Mouse (Mus musculus) adrenal gland, postnatal 4 days (tissue): ENCODE data around the gene Akap8l. TPM values are rescaled to one million over a fixed set of nuclear protein-coding genes. Genes with fewer than 3 reads are reported as not detected.

Experiments
- microRNA-seq: library from miRNA; unstranded; fragments of <30 nt; microRNA quantifications from one replicate; pipeline ENCODE4 v1.2.0, GENCODE M21; 2021
- total RNA-seq, 2 experiments: library from RNA; stranded (reverse); gene quantifications; 2 replicates each; pipeline ENCODE4 v1.2.3; 2021

Akap8l gene
- total RNA-seq, 2 experiments from 2014 or later = 157 to 160 TPM

Small RNA genes lying within 50 kb of the gene (microRNA-seq; reads per million reads assigned to microRNA genes)
- gene Gm22201 = not detected

Other genes with a start within 250 kb of the Akap8l start
- gene Notch3, start 183.8 kb downstream of the Akap8l start, total RNA-seq = 10 to 100 TPM; 24.4 to 26.7 TPM
- under 1 TPM in 1 of 2 experiments, not detected in 1; 0.28 TPM for gene Ephx3, start 161.1 kb downstream of the Akap8l start, total RNA-seq
- gene Brd4, start 65.9 kb downstream of the Akap8l start, total RNA-seq = 100 to 1,000 TPM; 119 to 139 TPM
- 100 to 1,000 TPM; 129 to 130 TPM for gene Akap8, start 29.4 kb downstream of the Akap8l start, total RNA-seq
- gene Wiz, start 38.8 kb upstream of the Akap8l start, total RNA-seq = 10 to 100 TPM; 66.5 to 71.9 TPM
- gene Rasal3, start 53.0 kb upstream of the Akap8l start, total RNA-seq = 1 to 10 TPM in 1 of 2 experiments, under 1 TPM in 1; 0.96 to 1.5 TPM
- gene Pglyrp2, start 73.6 kb upstream of the Akap8l start, total RNA-seq = 10 to 100 TPM in 1 of 2 experiments, under 1 TPM in 1; 0.31 to 10.5 TPM
- under 1 TPM in 1 of 2 experiments, not detected in 1; 0.67 TPM for gene Cyp4f39, start 102.1 kb upstream of the Akap8l start, total RNA-seq
- 10 to 100 TPM in 1 of 2 experiments, 1 to 10 TPM in 1; 9.8 to 12.7 TPM for gene Cyp4f17, start 155.4 kb upstream of the Akap8l start, total RNA-seq
- 10 to 100 TPM; 26.0 to 27.6 TPM for gene Cyp4f16, start 186.0 kb upstream of the Akap8l start, total RNA-seq